Mouse (Mus musculus): ENCODE measurements at regions not wholly inside any gene's neighbourhood (a gene's known extent, or its start where the extent isn't known, plus 50 kb on each side); places are given as distances from the start of the nearest gene placed in this dataset.

GRCm38 (mm10) chr16:25055376-25055775, 231.2 kb upstream of the Tprg start:
- H3K4me1 ChIP-seq (ENCODE audit: control insufficient read depth, insufficient read depth, low read length), result 0 out of 2 replicates have a peak, but pooled peaks cover 9% of the 10 kb centered on the region
- H3K4me3 ChIP-seq (ENCODE audit: low read depth, low read length), result no peak overlapping the region

GRCm38 (mm10) chr16:25058051-25058747, 228.4 kb upstream of the Tprg start:
- Histone ChIP-seq H3K9ac (replicated peaks; ENCODE audit: low read depth, low read length) (no peak overlapping the region), H3K27me3 (ENCODE audit: control insufficient read depth, insufficient read depth, low read length) (no peaks in the 10 kb centered on the region), H3K9me3 (ENCODE audit: control insufficient read depth, low read depth, low read length) (no peaks in the 10 kb centered on the region), H3K36me3 (ENCODE audit: control insufficient read depth, insufficient read depth, low read length) (no peaks in the 10 kb centered on the region), H3K4me1 (ENCODE audit: control insufficient read depth, insufficient read depth, low read length) (peaks cover 12% of the 10 kb centered on the region; the same call in 1 of the 2 replicates), H3K4me2 (replicated peaks; ENCODE audit: low read depth, low read length) (peak overlapping the region; percentile 39), H3K27ac (ENCODE audit: low read length) (peak overlapping the region; percentile 95; the same call in 1 of the 2 replicates), H3K4me3 (ENCODE audit: low read depth, low read length) (peak overlapping the region; percentile 40)
- ATAC-seq (ENCODE audit: insufficient number of reproducible peaks, insufficient read depth, low FRiP score, low read depth), result peak; percentile 4; the same call in 1 of the 2 replicates
- WGBS, result 41% methylated on average over 11 of the region's 11 CpGs

More at GRCm38 (mm10) chr16:25055376-25055775, 231.2 kb upstream of the Tprg start:
- no peak for ATAC-seq (ENCODE audit: insufficient number of reproducible peaks, insufficient read depth, low FRiP score, low read depth)
- Histone ChIP-seq H3K27me3 (ENCODE audit: control insufficient read depth, insufficient read depth, low read length) (no peaks in the 10 kb centered on the region), H3K9ac (replicated peaks; ENCODE audit: low read depth, low read length) (no peak overlapping the region), H3K27ac (ENCODE audit: low read length) (no peak overlapping the region), H3K9me3 (ENCODE audit: control insufficient read depth, low read depth, low read length) (no peaks in the 10 kb centered on the region), H3K4me2 (replicated peaks; ENCODE audit: low read depth, low read length) (no peak overlapping the region), H3K36me3 (ENCODE audit: control insufficient read depth, insufficient read depth, low read length) (no peaks in the 10 kb centered on the region)
- WGBS, result 82% methylated on average over 9 of the region's 9 CpGs

GRCm38 (mm10) chr16:25058812-25059501, 227.7 kb upstream of the Tprg start:
- Histone ChIP-seq H3K36me3 (ENCODE audit: control insufficient read depth, insufficient read depth, low read length) (no peaks in the 10 kb centered on the region), H3K9ac (replicated peaks; ENCODE audit: low read depth, low read length) (peak overlapping the region; percentile 37; the same call in 1 of the 2 replicates), H3K4me3 (ENCODE audit: low read depth, low read length) (peak overlapping the region; percentile 40), H3K27ac (ENCODE audit: low read length) (peak overlapping the region; percentile 95), H3K4me1 (ENCODE audit: control insufficient read depth, insufficient read depth, low read length) (peaks cover 12% of the 10 kb centered on the region; the same call in 1 of the 2 replicates), H3K4me2 (replicated peaks; ENCODE audit: low read depth, low read length) (peak overlapping the region; percentile 39), H3K9me3 (ENCODE audit: control insufficient read depth, low read depth, low read length) (no peaks in the 10 kb centered on the region), H3K27me3 (ENCODE audit: control insufficient read depth, insufficient read depth, low read length) (no peaks in the 10 kb centered on the region)
- WGBS, result under 1% methylated on average over 36 of the region's 36 CpGs
- peak; percentile 96 for ATAC-seq (ENCODE audit: insufficient number of reproducible peaks, insufficient read depth, low FRiP score, low read depth)

GRCm38 (mm10) chr16:25059504-25059992, 227.1 kb upstream of the Tprg start:
- H3K9me3 ChIP-seq (ENCODE audit: control insufficient read depth, low read depth, low read length), result no peaks in the 10 kb centered on the region
- peak overlapping the region; percentile 39 for H3K4me2 ChIP-seq (replicated peaks; ENCODE audit: low read depth, low read length)
- peak overlapping the region; percentile 40 for H3K4me3 ChIP-seq (ENCODE audit: low read depth, low read length)
- no peak for ATAC-seq (ENCODE audit: insufficient number of reproducible peaks, insufficient read depth, low FRiP score, low read depth)
- H3K27me3 ChIP-seq (ENCODE audit: control insufficient read depth, insufficient read depth, low read length), result no peaks in the 10 kb centered on the region
- 2% methylated on average over 12 of the region's 12 CpGs for WGBS
- H3K9ac ChIP-seq (replicated peaks; ENCODE audit: low read depth, low read length), result no peak overlapping the region; the same call in 1 of the 2 replicates
- H3K27ac ChIP-seq (ENCODE audit: low read length), result peak overlapping the region; percentile 95
- peaks cover 12% of the 10 kb centered on the region; the same call in 1 of the 2 replicates for H3K4me1 ChIP-seq (ENCODE audit: control insufficient read depth, insufficient read depth, low read length)
- H3K36me3 ChIP-seq (ENCODE audit: control insufficient read depth, insufficient read depth, low read length), result no peaks in the 10 kb centered on the region

- H3K27me3 ChIP-seq (ENCODE audit: control insufficient read depth, insufficient read depth, low read length), result no peaks in the 10 kb centered on the region
- H3K9ac ChIP-seq (replicated peaks; ENCODE audit: low read depth, low read length), result no peak overlapping the region
- H3K9me3 ChIP-seq (ENCODE audit: control insufficient read depth, low read depth, low read length), result no peaks in the 10 kb centered on the region
- no peaks in the 10 kb centered on the region for H3K36me3 ChIP-seq (ENCODE audit: control insufficient read depth, insufficient read depth, low read length)
- 84% methylated on average over 8 of the region's 8 CpGs for WGBS
- H3K4me3 ChIP-seq (ENCODE audit: low read depth, low read length), result no peak overlapping the region
- H3K4me1 ChIP-seq (ENCODE audit: control insufficient read depth, insufficient read depth, low read length), result peaks cover 12% of the 10 kb centered on the region; the same call in 1 of the 2 replicates
- H3K4me2 ChIP-seq (replicated peaks; ENCODE audit: low read depth, low read length), result peak overlapping the region; percentile 39; the same call in 1 of the 2 replicates
- ATAC-seq (ENCODE audit: insufficient number of reproducible peaks, insufficient read depth, low FRiP score, low read depth), result no peak
- peak overlapping the region; percentile 95 for H3K27ac ChIP-seq (ENCODE audit: low read length)
Measured at GRCm38 (mm10) chr16:25060266-25060665, 226.4 kb upstream of the Tprg start.

- Histone ChIP-seq H3K4me1 (ENCODE audit: control insufficient read depth, insufficient read depth, low read length) (peaks cover 12% of the 10 kb centered on the region; the same call in 1 of the 2 replicates), H3K9ac (replicated peaks; ENCODE audit: low read depth, low read length) (no peak overlapping the region), H3K4me2 (replicated peaks; ENCODE audit: low read depth, low read length) (no peak overlapping the region), H3K36me3 (ENCODE audit: control insufficient read depth, insufficient read depth, low read length) (no peaks in the 10 kb centered on the region), H3K27me3 (ENCODE audit: control insufficient read depth, insufficient read depth, low read length) (no peaks in the 10 kb centered on the region), H3K9me3 (ENCODE audit: control insufficient read depth, low read depth, low read length) (no peaks in the 10 kb centered on the region), H3K4me3 (ENCODE audit: low read depth, low read length) (no peak overlapping the region), H3K27ac (ENCODE audit: low read length) (no peak overlapping the region)
- ATAC-seq (ENCODE audit: insufficient number of reproducible peaks, insufficient read depth, low FRiP score, low read depth), result no peak
- 56% methylated on average over 4 of the region's 4 CpGs for WGBS
Measured at GRCm38 (mm10) chr16:25061631-25062030, 225.0 kb upstream of the Tprg start.

- no peak overlapping the region for H3K27ac ChIP-seq (ENCODE audit: low read length)
- H3K4me3 ChIP-seq (ENCODE audit: low read depth, low read length), result no peak overlapping the region
- no peak overlapping the region for H3K4me2 ChIP-seq (replicated peaks; ENCODE audit: low read depth, low read length)
- H3K36me3 ChIP-seq (ENCODE audit: control insufficient read depth, insufficient read depth, low read length), result no peaks in the 10 kb centered on the region
- H3K9ac ChIP-seq (replicated peaks; ENCODE audit: low read depth, low read length), result no peak overlapping the region
- H3K4me1 ChIP-seq (ENCODE audit: control insufficient read depth, insufficient read depth, low read length), result peaks cover 7% of the 10 kb centered on the region; the same call in 1 of the 2 replicates
- ATAC-seq (ENCODE audit: insufficient number of reproducible peaks, insufficient read depth, low FRiP score, low read depth), result no peak
- no peaks in the 10 kb centered on the region for H3K27me3 ChIP-seq (ENCODE audit: control insufficient read depth, insufficient read depth, low read length)
- no peaks in the 10 kb centered on the region for H3K9me3 ChIP-seq (ENCODE audit: control insufficient read depth, low read depth, low read length)
Measured at GRCm38 (mm10) chr16:25063981-25064380, 222.6 kb upstream of the Tprg start.

- 0 out of 2 replicates have a peak, but pooled peaks have one; percentile 30 for ATAC-seq (ENCODE audit: insufficient number of reproducible peaks, insufficient read depth, low FRiP score, low read depth)
- Histone ChIP-seq H3K4me3 (ENCODE audit: low read depth, low read length) (no peak overlapping the region), H3K9ac (replicated peaks; ENCODE audit: low read depth, low read length) (no peak overlapping the region), H3K27ac (ENCODE audit: low read length) (no peak overlapping the region), H3K4me1 (ENCODE audit: control insufficient read depth, insufficient read depth, low read length) (peaks cover 7% of the 10 kb centered on the region; the same call in 1 of the 2 replicates), H3K36me3 (ENCODE audit: control insufficient read depth, insufficient read depth, low read length) (no peaks in the 10 kb centered on the region), H3K27me3 (ENCODE audit: control insufficient read depth, insufficient read depth, low read length) (no peaks in the 10 kb centered on the region), H3K4me2 (replicated peaks; ENCODE audit: low read depth, low read length) (no peak overlapping the region), H3K9me3 (ENCODE audit: control insufficient read depth, low read depth, low read length) (no peaks in the 10 kb centered on the region)
- WGBS, result 14% methylated on average over 4 of the region's 4 CpGs
Measured at GRCm38 (mm10) chr16:25064538-25064937, 222.1 kb upstream of the Tprg start.
